Mouse (Mus musculus) small intestine, adult 2 months (tissue): ENCODE results near the gene Ifnar2. TPM values are rescaled to one million over a fixed set of nuclear protein-coding genes. Genes with fewer than 3 reads are reported as not detected.

Source experiments
- H3K27ac ChIP-seq: fragments of 200-500 bp; 2 replicates; pipeline ENCODE4 v1.5.1; 2012; ENCODE audit warnings: low read depth, low read length, control low read depth, inconsistent platforms; ENCODE audit not compliant: insufficient read depth
- H3K27me3 ChIP-seq: fragments of 200-500 bp; 2 replicates; pipeline ENCODE4 v1.6.1; 2012; ENCODE audit warnings: mild to moderate bottlenecking, moderate library complexity, low read length, inconsistent platforms; ENCODE audit not compliant: control insufficient read depth, insufficient read depth
- H3K36me3 ChIP-seq: fragments of 200-500 bp; 2 replicates; pipeline ENCODE4 v1.6.1; 2012; ENCODE audit warnings: mild to moderate bottlenecking, low read length, control low read depth, inconsistent platforms; ENCODE audit not compliant: control insufficient read depth, insufficient read depth
- H3K4me1 ChIP-seq: fragments of 200-500 bp; 2 replicates; pipeline ENCODE4 v1.6.1; 2012; ENCODE audit warnings: low read length, inconsistent platforms, mixed read lengths; ENCODE audit not compliant: control insufficient read depth, insufficient read depth, insufficient read length
- H3K4me3 ChIP-seq: fragments of 200-500 bp; 2 replicates; pipeline ENCODE4 v1.5.1; 2012; ENCODE audit warnings: low read depth, mild to moderate bottlenecking, control low read depth, inconsistent platforms, low read length, moderate library complexity
- CTCF ChIP-seq: fragments of 200-500 bp; IDR thresholded peaks from 2 replicates; pipeline ENCODE4 v1.5.1; 2012; ENCODE audit warnings: low read depth, mild to moderate bottlenecking, control low read depth, inconsistent platforms, low read length, moderate library complexity, mixed read lengths; ENCODE audit not compliant: insufficient replicate concordance, insufficient read length; ENCODE audit errors: extremely low read depth
- POLR2A ChIP-seq: fragments of 200-500 bp; IDR thresholded peaks from 2 replicates; pipeline ENCODE4 v1.6.1; 2012; ENCODE audit warnings: low read depth, mild to moderate bottlenecking, control low read depth, inconsistent platforms, low read length, moderate library complexity
- WGBS: fragments of 180-500 bp; shearing (Covaris S2); methylation state at CpG from one replicate; pipeline ENCODE4 v1.1.7; 2018; 5-methylcytosine and 5-hydroxymethylcytosine counted together
- polyA plus RNA-seq: library from polyadenylated mRNA; depleted of rRNA; stranded (reverse); fragments of >200 nt; gene quantifications from 2 replicates; pipeline ENCODE4 v1.2.3, GENCODE M21; 2012; rRNA removed

The Ifnar2 gene
- polyA plus RNA-seq, result 12.6 and 25.3 TPM in 2 replicates

DNA sequence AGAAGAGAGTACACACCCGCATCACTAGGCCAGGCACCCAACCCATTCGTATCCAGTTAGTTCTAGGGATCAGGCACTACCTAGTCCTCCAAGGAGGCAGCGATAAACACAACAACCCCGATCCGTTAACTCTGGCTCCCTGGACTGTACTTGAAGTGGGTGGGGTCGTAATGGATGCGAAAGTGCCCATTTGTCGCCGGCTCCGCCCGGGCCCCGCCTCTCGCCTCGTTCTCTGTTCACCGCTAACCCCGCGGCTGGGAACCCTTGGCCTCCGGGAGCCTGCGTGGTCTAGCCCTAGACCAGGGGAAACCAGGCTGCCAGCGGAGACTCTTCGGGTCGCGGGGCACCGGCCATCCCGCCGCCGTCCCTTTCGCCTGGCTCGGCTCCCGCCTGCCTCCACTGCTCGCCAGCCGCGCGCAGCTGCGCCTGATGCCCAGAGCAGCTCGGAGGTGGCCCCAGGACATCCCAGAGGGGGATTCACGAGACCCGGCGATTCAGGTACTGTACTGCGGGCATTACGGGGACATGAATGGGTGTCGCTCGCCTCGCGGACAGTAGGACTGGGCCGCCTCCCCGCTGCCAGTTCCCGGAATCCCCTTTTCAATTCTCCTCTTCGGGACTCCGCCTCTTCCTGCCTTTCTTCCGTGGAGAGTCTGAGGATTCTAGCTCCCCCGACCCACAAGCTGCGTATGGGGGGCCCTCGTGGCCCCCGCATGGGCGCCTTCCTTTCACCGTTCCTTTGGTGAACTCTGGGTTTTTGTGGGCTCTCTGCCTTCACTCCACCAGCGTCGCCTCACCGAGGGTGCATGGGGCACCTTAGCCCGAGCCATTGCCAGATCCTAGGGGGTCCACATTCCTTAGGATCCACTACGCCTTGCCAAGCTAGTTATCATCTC lies at the start of gene Ifnar2:
Gene Ifnar2 (plus strand): TSS at position 207 of the 896 bp plus-strand sequence.
- no peaks in the 10 kb centered on the region for H3K27me3 ChIP-seq
- no peaks in the 10 kb centered on the region for H3K36me3 ChIP-seq
- peak within 1 kb of the TSS; percentile 95 for H3K4me3 ChIP-seq
- TF ChIP-seq POLR2A (no peak; the same call in 1 of the 2 replicates), CTCF (no peak; the same call in 1 of the 2 replicates)
- whole genome bisulfite sequencing, result under 1% methylated on average over 62 of the region's 62 CpGs
- H3K4me1 ChIP-seq, result peaks cover 7% of the 10 kb centered on the region; the same call in 1 of the 2 replicates
- H3K27ac ChIP-seq, result peak within 1 kb of the TSS; percentile 93

GRCm38 (mm10) chr16:91327605-91328004 lies 45.0 kb upstream of the Ifnar2 start:
- no peak for TF ChIP-seq POLR2A
- no peak for TF ChIP-seq CTCF
- Histone ChIP-seq H3K27ac (no peak overlapping the region), H3K4me1 (no peaks in the 10 kb centered on the region), H3K36me3 (no peaks in the 10 kb centered on the region), H3K4me3 (no peak overlapping the region), H3K27me3 (no peaks in the 10 kb centered on the region)
- WGBS, result 73% methylated on average over 7 of the region's 7 CpGs

DNA sequence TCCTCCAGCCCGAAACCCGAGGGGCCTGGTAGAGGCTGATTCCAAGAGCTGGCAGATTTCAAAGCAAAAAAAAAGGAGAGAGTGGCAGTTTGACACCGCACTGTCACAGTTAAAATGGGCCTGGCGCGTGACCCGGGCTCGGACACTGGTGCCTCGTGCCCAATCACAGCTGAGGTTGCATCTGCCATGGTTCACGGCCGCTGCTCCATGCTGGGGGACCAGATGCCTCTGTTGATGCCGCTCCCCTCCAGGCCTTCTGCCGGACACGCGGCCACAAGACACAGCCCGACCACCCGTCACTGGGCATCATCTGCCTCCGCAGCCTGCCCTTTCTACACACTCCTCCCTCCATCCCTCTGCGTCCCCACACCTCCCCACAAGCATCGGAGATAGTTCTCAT lies 43.7 kb upstream of the Ifnar2 start:
- Histone ChIP-seq H3K36me3 (no peaks in the 10 kb centered on the region), H3K4me1 (no peaks in the 10 kb centered on the region), H3K27ac (no peak overlapping the region), H3K27me3 (no peaks in the 10 kb centered on the region; the same call in 1 of the 2 replicates), H3K4me3 (no peak overlapping the region)
- TF ChIP-seq CTCF (no peak), POLR2A (no peak)
- 85% methylated on average over 19 of the region's 19 CpGs for WGBS

GRCm38 (mm10) chr16:91330496-91330895 lies 42.1 kb upstream of the Ifnar2 start:
- TF ChIP-seq CTCF, result no peak
- TF ChIP-seq POLR2A, result no peak
- H3K36me3 ChIP-seq, result no peaks in the 10 kb centered on the region
- no peak overlapping the region for H3K4me3 ChIP-seq
- no peak overlapping the region for H3K27ac ChIP-seq
- H3K4me1 ChIP-seq, result no peaks in the 10 kb centered on the region
- WGBS, result 79% methylated on average over 6 of the region's 6 CpGs
- no peaks in the 10 kb centered on the region; the same call in 1 of the 2 replicates for H3K27me3 ChIP-seq

GRCm38 (mm10) chr16:91331153-91331552 lies 41.4 kb upstream of the Ifnar2 start:
- TF ChIP-seq POLR2A (no peak), CTCF (no peak)
- no peaks in the 10 kb centered on the region for H3K4me1 ChIP-seq
- H3K27ac ChIP-seq, result no peak overlapping the region
- H3K36me3 ChIP-seq, result no peaks in the 10 kb centered on the region
- H3K27me3 ChIP-seq, result no peaks in the 10 kb centered on the region; the same call in 1 of the 2 replicates
- H3K4me3 ChIP-seq, result no peak overlapping the region
- WGBS, result 33% methylated on average over 5 of the region's 5 CpGs

DNA sequence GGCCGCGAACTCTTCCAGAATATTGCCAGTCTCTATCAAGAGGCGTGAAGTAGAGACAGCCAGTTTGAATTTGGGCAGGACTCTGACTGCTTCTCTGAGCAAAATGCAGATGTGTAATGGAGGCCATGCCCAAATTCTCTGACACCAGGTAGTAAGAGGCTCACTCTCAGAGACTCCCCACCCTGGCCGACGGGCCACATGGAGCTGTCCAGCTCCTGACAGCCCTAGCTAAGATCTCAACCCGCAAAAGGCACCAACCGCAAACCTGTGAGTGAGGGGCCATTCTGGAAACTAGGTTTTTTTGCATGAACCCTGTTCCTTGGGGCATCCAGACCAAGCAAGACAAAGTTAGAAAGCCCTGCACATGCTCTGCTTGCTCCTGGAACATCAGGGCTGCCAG lies 39.7 kb upstream of the Ifnar2 start:
- Histone ChIP-seq H3K36me3 (no peaks in the 10 kb centered on the region), H3K4me3 (no peak overlapping the region), H3K27ac (no peak overlapping the region), H3K4me1 (no peaks in the 10 kb centered on the region), H3K27me3 (no peaks in the 10 kb centered on the region; the same call in 1 of the 2 replicates)
- TF ChIP-seq CTCF (no peak), POLR2A (no peak)
- WGBS, result 48% methylated on average over 7 of the region's 7 CpGs

- WGBS, result 29% methylated on average over 10 of the region's 10 CpGs
- H3K27me3 ChIP-seq, result no peaks in the 10 kb centered on the region; the same call in 1 of the 2 replicates
- no peaks in the 10 kb centered on the region for H3K36me3 ChIP-seq
- TF ChIP-seq CTCF, result no peak
- no peaks in the 10 kb centered on the region for H3K4me1 ChIP-seq
- H3K4me3 ChIP-seq, result no peak overlapping the region
- no peak overlapping the region for H3K27ac ChIP-seq
Observed at GRCm38 (mm10) chr16:91334190-91334893, 38.2 kb upstream of the Ifnar2 start.
